Mouse (Mus musculus) small intestine, adult 2 months (tissue): Measurements from ENCODE around the gene Llcfc1.

Source experiments
- CTCF ChIP-seq: fragments of 200-500 bp; IDR thresholded peaks from 2 replicates; pipeline ENCODE4 v1.5.1; 2012; ENCODE audit warnings: low read depth, mild to moderate bottlenecking, control low read depth, inconsistent platforms, low read length, moderate library complexity, mixed read lengths; ENCODE audit not compliant: insufficient replicate concordance, insufficient read length; ENCODE audit errors: extremely low read depth
- POLR2A ChIP-seq: fragments of 200-500 bp; IDR thresholded peaks from 2 replicates; pipeline ENCODE4 v1.6.1; 2012; ENCODE audit warnings: low read depth, mild to moderate bottlenecking, control low read depth, inconsistent platforms, low read length, moderate library complexity

DNA sequence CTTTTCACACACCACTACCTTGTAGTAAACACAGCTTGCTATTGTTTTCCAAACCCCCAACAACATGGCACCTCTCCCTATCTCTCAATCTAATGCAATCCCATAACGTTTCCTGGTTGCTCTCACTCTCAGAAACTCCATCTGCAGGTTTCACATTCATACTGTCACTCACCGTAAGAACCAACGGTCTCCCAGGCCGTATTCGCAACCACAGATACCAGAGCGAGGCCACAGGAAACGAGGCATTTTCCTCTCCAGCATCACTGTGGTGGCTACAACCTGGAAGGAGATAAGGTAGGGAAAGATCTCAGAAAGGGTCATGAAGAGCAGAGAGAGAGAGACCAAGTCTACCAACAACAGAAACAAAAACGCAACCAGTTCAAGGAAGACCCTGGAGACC, 29.6 kb upstream of the Llcfc1 start:
- no peak for TF ChIP-seq CTCF
- TF ChIP-seq POLR2A: no peak
